Mouse (Mus musculus): ENCODE measurements around the gene Serpine1. TPM values are rescaled to one million over a fixed set of nuclear protein-coding genes. Genes with fewer than 3 reads are reported as not detected.

The Serpine1 gene
- polyA plus RNA-seq, 1 experiment from 2014 or later, result 1.1 TPM

GRCm38 (mm10) chr5:137025132-137025531, 46.9 kb downstream of the Serpine1 start:
- H3K9me3 ChIP-seq (replicated peaks; ENCODE audit: control insufficient read depth, low read length), result no peaks in the 10 kb centered on the region
- H3K4me2 ChIP-seq (ENCODE audit: low read depth, low read length), result no peak overlapping the region
- peaks cover 5% of the 10 kb centered on the region for H3K4me1 ChIP-seq (ENCODE audit: control insufficient read depth, insufficient read depth, low read length)
- no peak for ATAC-seq (replicated peaks; ENCODE audit: extremely low read depth, insufficient read depth, low FRiP score)
- no peak overlapping the region for H3K27ac ChIP-seq (ENCODE audit: low read length)
- H3K9ac ChIP-seq (ENCODE audit: low read length), result no peak overlapping the region
- H3K27me3 ChIP-seq (ENCODE audit: control insufficient read depth, insufficient read depth, low read length), result peaks cover 57% of the 10 kb centered on the region
- H3K36me3 ChIP-seq (ENCODE audit: control insufficient read depth, insufficient read depth), result no peaks in the 10 kb centered on the region
- no peak overlapping the region for H3K4me3 ChIP-seq (ENCODE audit: low read length)
- WGBS, result under 1% methylated on average over 22 of the region's 23 CpGs

GRCm38 (mm10) chr5:137024318-137024717, 47.8 kb downstream of the Serpine1 start:
- H3K4me3 ChIP-seq (ENCODE audit: low read length), result no peak overlapping the region
- no peak overlapping the region for H3K27ac ChIP-seq (ENCODE audit: low read length)
- peaks cover 50% of the 10 kb centered on the region for H3K27me3 ChIP-seq (ENCODE audit: control insufficient read depth, insufficient read depth, low read length)
- no peak for ATAC-seq (replicated peaks; ENCODE audit: extremely low read depth, insufficient read depth, low FRiP score)
- WGBS, result 46% methylated on average over 3 of the region's 3 CpGs
- no peaks in the 10 kb centered on the region for H3K9me3 ChIP-seq (replicated peaks; ENCODE audit: control insufficient read depth, low read length)
- no peak overlapping the region for H3K9ac ChIP-seq (ENCODE audit: low read length)
- H3K4me1 ChIP-seq (ENCODE audit: control insufficient read depth, insufficient read depth, low read length), result no peaks in the 10 kb centered on the region
- H3K4me2 ChIP-seq (ENCODE audit: low read depth, low read length), result no peak overlapping the region
- no peaks in the 10 kb centered on the region for H3K36me3 ChIP-seq (ENCODE audit: control insufficient read depth, insufficient read depth)

- no peak overlapping the region for H3K4me3 ChIP-seq (ENCODE audit: low read length)
- H3K9me3 ChIP-seq (replicated peaks; ENCODE audit: control insufficient read depth, low read length), result no peaks in the 10 kb centered on the region
- no peak overlapping the region for H3K4me2 ChIP-seq (ENCODE audit: low read depth, low read length)
- H3K9ac ChIP-seq (ENCODE audit: low read length), result no peak overlapping the region
- ATAC-seq (replicated peaks; ENCODE audit: extremely low read depth, insufficient read depth, low FRiP score), result no peak
- H3K4me1 ChIP-seq (ENCODE audit: control insufficient read depth, insufficient read depth, low read length), result no peaks in the 10 kb centered on the region
- 82% methylated on average over 3 of the region's 3 CpGs for WGBS
- no peaks in the 10 kb centered on the region for H3K36me3 ChIP-seq (ENCODE audit: control insufficient read depth, insufficient read depth)
- H3K27ac ChIP-seq (ENCODE audit: low read length), result no peak overlapping the region
- H3K27me3 ChIP-seq (ENCODE audit: control insufficient read depth, insufficient read depth, low read length), result no peaks in the 10 kb centered on the region
Measured at GRCm38 (mm10) chr5:137015913-137016312, 56.2 kb downstream of the Serpine1 start.

- H3K27me3 ChIP-seq (ENCODE audit: control insufficient read depth, insufficient read depth, low read length), result no peaks in the 10 kb centered on the region
- no peaks in the 10 kb centered on the region for H3K4me1 ChIP-seq (ENCODE audit: control insufficient read depth, insufficient read depth, low read length)
- H3K9ac ChIP-seq (ENCODE audit: low read length), result no peak overlapping the region
- no peak overlapping the region for H3K27ac ChIP-seq (ENCODE audit: low read length)
- H3K9me3 ChIP-seq (replicated peaks; ENCODE audit: control insufficient read depth, low read length), result no peaks in the 10 kb centered on the region
- no peak for ATAC-seq (replicated peaks; ENCODE audit: extremely low read depth, insufficient read depth, low FRiP score)
- no peak overlapping the region for H3K4me2 ChIP-seq (ENCODE audit: low read depth, low read length)
- H3K4me3 ChIP-seq (ENCODE audit: low read length), result no peak overlapping the region
- 67% methylated on average over 15 of the region's 15 CpGs for WGBS
- no peaks in the 10 kb centered on the region for H3K36me3 ChIP-seq (ENCODE audit: control insufficient read depth, insufficient read depth)
Measured at GRCm38 (mm10) chr5:137012401-137012950, 59.6 kb downstream of the Serpine1 start.

Other genes starting within 250 kb of the Serpine1 start
- gene Col26a1, start 189.1 kb downstream of the Serpine1 start, polyA plus RNA-seq (2015; fragmentation: Nextera tagmentation; extraction: Ambion mirVana), result 9.0 and 10.0 TPM in 2 replicates
- gene Ift22, start 164.1 kb downstream of the Serpine1 start, polyA plus RNA-seq (2015; fragmentation: Nextera tagmentation; extraction: Ambion mirVana), result 35.9 and 41.4 TPM in 2 replicates
- gene Fis1, start 119.0 kb downstream of the Serpine1 start, polyA plus RNA-seq (2015; fragmentation: Nextera tagmentation; extraction: Ambion mirVana), result 214 and 233 TPM in 2 replicates
- gene Cldn15, start 105.7 kb downstream of the Serpine1 start, polyA plus RNA-seq (2015; fragmentation: Nextera tagmentation; extraction: Ambion mirVana), result 6.7 and 7.1 TPM in 2 replicates
- gene Plod3, start 85.2 kb downstream of the Serpine1 start, polyA plus RNA-seq (2015; fragmentation: Nextera tagmentation; extraction: Ambion mirVana), result 42.2 and 46.2 TPM in 2 replicates
- 74.4 and 80.5 TPM in 2 replicates for gene Znhit1, start 84.2 kb downstream of the Serpine1 start, polyA plus RNA-seq (2015; fragmentation: Nextera tagmentation; extraction: Ambion mirVana)
- 0.09 TPM in 1 of 2 replicates, not detected in the other for gene Vgf, start 45.9 kb downstream of the Serpine1 start, polyA plus RNA-seq (2015; fragmentation: Nextera tagmentation; extraction: Ambion mirVana)
- gene Ap1s1, start 26.1 kb downstream of the Serpine1 start, polyA plus RNA-seq (2015; fragmentation: Nextera tagmentation; extraction: Ambion mirVana), result 133 and 148 TPM in 2 replicates
- 7.1 and 7.2 TPM in 2 replicates for gene Trim56, start 43.9 kb upstream of the Serpine1 start, polyA plus RNA-seq (2015; fragmentation: Nextera tagmentation; extraction: Ambion mirVana)
- gene Muc3, start 77.1 kb upstream of the Serpine1 start, polyA plus RNA-seq (2015; fragmentation: Nextera tagmentation; extraction: Ambion mirVana), result 3.5 TPM in 1 of 2 replicates, not detected in the other
- 0.26 and 0.27 TPM in 2 replicates for gene Muc3a, start 140.1 kb upstream of the Serpine1 start, polyA plus RNA-seq (2015; fragmentation: Nextera tagmentation; extraction: Ambion mirVana)
- 10.6 and 16.7 TPM in 2 replicates for gene Ache, start 215.3 kb upstream of the Serpine1 start, polyA plus RNA-seq (2015; fragmentation: Nextera tagmentation; extraction: Ambion mirVana)
- gene Ufsp1, start 222.4 kb upstream of the Serpine1 start, polyA plus RNA-seq (2015; fragmentation: Nextera tagmentation; extraction: Ambion mirVana), result 8.5 TPM in 2 replicates
- gene Srrt, start 235.4 kb upstream of the Serpine1 start, polyA plus RNA-seq (2015; fragmentation: Nextera tagmentation; extraction: Ambion mirVana), result 94.5 and 97.0 TPM in 2 replicates
- 43.1 and 49.7 TPM in 2 replicates for gene Trip6, start 242.1 kb upstream of the Serpine1 start, polyA plus RNA-seq (2015; fragmentation: Nextera tagmentation; extraction: Ambion mirVana)

All from heart, embryonic 16.5 days (tissue).